Mouse (Mus musculus) kidney, adult 11 months (tissue): ENCODE results near the gene Adarb2.
"Not testable (repeated sequence)": the region's sequence is repeated elsewhere in the genome, so short reads cannot be mapped to it uniquely, and the experiment has no call there.

Experiments
- DNase-seq: peaks from one replicate; pipeline ENCODE4 v3.0.0; 2022

Gene Adarb2

GRCm38 (mm10) chr13:8590460-8590859 is 387.8 kb downstream of the Adarb2 start:
- DNase-seq = no peak

GRCm38 (mm10) chr13:8596977-8597646 is 394.4 kb downstream of the Adarb2 start:
- DNase-seq = no peak

DNA sequence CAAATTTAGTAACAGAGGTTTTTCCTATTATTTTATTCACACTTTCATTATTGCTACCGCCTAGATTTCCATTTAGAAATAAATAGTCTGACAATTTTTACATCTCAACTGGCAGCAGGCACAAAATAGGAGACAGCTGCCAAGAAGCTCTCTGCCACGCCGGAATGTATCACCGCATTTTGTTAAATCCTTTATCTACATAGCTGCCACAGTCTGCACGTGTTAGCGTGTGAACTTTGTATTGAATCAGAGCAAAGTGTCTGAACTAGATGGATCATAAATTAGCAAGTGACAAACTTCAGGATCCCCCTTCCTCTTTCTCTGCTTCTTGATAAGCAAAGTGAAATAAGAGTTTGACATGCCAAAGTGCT is 395.0 kb downstream of the Adarb2 start:
- DNase-seq = no peak

- DNase-seq = no peak
Observed at GRCm38 (mm10) chr13:8605645-8606044, 403.0 kb downstream of the Adarb2 start.

DNA sequence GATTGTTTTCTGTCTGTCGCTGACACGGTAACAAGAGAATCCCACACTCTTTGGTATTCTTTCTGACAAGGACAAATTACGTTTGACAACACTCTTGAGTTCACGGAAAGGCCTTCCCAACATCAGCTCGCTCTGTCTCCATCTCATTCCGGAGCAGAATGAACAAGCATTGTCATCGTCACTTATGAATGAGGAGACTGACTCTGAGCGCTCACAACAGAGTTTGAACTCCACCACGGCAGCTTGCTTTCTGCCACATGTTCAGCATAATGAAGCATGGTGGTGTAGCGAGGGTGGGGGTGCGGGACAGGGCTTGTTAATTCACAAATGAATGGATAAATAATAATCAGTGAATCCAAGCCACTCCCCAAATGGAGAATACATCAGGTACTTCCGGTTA is 405.4 kb downstream of the Adarb2 start:
- DNase-seq = no peak

DNA sequence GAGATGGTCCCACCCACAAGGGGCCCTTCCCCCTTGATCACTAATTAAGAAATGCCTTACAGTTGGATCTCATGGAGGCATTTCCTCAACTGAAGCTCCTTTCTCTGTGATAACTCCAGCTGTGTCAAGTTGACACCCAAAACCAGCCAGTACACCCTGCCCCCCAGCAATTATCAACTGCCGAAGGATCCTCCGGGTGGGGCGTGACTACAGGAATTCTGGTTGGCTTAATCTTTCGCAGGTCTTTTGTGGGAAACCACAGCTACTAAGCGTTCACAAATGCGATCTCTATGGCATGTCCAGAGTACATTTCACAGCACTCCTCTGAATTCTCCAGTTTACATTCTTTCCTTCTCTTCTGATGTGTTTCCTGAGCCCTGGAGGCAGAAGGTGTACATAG is 406.3 kb downstream of the Adarb2 start:
- not testable (repeated sequence) for DNase-seq

DNA sequence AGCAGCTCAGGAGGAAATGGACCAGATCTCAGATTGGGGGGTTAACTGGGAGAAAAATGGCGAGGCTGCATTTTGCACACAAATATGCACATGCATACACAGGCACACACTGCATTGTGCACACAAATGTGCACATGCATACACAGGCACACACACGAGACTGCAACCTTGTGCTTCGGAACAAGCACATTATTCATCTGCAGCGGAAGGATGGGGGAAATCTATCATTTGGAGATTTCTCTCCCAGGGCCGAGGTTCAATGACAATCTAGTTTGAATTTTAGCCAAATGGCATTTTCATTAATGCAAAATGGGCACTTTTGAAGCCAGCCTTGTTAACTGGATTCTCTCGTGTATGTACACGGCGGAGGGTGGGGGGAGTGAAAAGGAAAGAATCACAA is 408.3 kb downstream of the Adarb2 start:
- DNase-seq = no peak

DNA sequence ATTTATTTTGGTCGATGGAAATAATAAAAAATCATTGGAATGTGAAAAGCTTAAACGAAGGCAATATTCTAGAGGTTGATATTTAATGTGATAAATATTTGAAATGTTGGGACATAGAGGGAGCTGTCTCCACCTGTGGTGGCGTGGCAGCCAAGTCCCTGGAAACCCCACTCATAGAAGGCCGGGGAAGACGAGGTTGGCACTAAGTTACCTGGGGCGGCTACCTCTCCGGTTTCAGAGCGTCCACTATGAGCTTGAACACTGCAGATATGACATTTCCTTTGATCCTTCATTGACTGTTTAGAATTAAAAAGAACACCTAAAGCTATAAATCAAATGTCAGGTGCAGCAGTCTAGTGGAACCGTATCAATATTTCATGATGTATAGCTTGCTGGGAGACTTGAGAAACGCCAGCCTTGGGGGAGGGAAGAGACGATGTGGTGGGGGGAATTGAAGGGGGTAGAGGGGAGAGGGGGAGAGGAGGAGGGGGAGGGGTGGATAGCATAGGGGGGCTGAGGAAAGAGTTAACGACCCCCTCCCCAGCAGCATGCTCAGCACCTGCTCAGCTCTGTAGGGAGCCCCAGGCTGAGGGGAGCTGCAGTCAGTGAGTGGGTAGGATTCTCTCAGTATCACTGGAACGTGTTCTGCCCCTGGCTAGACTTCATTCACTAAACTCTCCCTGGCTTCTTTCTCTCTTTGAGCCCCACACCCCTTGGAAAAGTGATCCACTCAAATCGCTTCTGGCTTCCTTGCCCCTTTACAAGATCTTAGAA is 410.1 kb downstream of the Adarb2 start:
- DNase-seq = no peak

- no peak for DNase-seq
Observed at GRCm38 (mm10) chr13:8616685-8617084, 414.0 kb downstream of the Adarb2 start.

DNA sequence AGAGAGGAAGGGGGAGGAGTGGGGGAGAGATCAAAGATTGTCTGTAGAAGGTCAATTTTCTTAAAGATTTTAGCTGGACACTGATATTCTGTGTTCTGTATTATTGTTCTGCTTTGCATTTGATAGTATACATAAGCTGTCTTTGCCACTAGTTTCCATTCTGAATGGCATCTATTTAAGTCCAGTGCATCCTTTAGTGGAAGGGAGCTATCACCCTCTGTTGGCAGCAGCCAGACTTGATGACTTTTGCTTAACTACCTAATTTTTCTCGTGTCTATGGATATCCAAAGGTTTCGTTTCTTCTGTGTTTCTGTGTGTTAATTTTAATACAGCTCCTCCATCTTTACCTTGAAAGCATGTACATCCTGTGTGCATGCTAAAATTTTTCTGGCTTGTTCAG is 419.6 kb downstream of the Adarb2 start:
- no peak for DNase-seq

GRCm38 (mm10) chr13:8629565-8629964 is 426.9 kb downstream of the Adarb2 start:
- no peak for DNase-seq

- DNase-seq = no peak
Observed at GRCm38 (mm10) chr13:8631618-8632017, 429.0 kb downstream of the Adarb2 start.

DNA sequence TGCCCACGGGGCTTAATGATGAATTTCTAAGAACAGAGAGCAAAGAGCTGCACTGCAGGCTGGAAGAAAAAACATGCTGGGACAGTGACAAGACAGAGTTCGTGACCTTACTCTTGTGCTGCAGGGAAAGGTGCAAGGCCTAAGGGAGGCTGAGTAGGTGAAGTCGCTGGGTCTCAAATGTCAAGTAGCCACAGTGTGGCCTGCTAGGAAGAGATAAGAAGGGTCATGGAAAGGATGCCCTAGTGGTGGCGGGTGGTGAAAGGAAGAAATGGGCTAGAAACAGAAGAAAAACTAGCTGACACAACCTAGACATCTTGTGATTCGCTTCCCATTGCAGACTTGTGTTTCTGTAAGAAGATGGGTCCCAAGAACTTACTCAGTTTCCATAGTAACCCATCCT is 429.4 kb downstream of the Adarb2 start:
- DNase-seq = no peak

DNA sequence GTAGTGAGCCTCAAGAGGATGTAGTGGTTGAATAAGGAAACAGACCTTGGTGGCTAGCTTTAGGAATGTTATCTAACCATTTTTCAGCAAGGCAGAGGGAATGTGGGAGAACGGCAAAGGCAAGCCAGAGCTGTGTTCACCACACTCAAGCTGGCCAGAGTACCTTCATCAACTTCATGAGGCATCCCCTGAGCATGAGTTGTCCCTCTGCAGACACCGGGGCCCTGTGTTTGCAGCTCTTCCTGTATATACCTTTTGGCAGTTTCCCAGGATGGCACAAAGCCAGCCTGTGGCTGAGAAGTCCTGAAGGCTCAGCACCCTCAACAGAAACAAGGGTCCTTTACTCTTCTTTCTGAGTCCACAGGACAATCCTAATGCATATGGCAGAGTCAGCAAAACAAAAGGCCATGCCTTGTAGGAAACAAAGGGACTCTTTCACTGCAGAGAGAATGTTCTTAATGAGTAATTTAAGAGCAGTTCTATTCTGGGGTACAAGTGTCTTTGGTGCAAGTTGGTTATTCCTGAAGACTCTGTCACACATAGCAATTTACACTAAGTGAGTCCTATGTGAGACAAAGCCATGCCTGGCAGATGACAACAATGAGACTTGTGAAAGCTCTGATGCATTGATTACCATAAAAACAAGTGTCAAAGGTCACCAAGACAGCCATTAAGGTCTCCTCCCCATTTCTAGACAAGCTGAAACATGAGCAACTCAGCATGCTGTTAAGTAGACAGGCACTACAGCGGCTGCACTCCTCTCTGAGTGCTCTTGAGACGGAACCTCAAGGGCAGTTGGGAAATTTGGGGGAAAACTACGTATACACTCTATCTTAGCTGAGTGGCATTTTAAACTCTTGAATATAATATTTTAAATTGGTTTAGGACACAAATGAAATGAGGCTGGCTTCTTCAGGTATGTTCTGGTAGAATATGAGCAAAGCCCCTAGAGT is 431.0 kb downstream of the Adarb2 start:
- no peak for DNase-seq

DNA sequence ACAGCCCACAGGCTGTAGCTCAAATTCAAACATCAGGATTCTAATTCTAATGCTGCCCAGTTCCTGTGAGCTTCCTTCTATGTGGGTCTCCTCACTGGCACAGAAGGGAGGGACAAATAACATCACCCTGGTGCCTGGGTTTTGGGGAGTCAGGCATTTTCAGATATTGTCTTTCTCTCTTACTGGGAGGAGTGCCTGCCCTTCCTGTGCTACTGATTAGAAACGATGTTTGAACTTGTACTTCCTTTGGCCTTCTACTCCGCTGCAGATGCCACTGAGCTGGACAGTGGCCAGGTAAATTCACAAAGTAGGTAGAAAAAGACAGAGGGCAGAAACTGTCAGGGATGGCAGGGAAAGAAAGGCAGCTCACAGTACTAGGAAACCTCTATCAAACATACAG is 439.4 kb downstream of the Adarb2 start:
- DNase-seq = no peak

DNA sequence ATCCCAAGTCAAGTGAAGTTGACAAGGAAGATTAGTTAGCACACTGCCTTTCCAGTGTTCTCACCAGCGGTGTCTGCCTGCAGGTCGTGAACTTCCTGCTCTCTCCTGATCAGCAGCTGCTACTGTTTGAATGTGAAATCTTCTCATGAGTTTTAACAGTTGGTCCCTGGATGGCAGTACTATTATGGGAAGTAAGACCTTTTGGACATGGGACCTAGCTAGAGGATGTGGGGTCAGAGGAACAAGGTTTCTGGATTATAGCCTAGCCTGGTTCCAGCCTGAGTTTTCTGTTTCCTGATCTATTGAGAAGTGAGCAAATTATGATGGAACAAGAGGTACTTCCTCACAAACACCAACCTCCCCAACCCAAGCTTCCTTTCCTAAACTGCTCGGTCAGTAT is 441.3 kb downstream of the Adarb2 start:
- DNase-seq = no peak

GRCm38 (mm10) chr13:8644805-8645679 is 442.4 kb downstream of the Adarb2 start:
- no peak for DNase-seq

DNA sequence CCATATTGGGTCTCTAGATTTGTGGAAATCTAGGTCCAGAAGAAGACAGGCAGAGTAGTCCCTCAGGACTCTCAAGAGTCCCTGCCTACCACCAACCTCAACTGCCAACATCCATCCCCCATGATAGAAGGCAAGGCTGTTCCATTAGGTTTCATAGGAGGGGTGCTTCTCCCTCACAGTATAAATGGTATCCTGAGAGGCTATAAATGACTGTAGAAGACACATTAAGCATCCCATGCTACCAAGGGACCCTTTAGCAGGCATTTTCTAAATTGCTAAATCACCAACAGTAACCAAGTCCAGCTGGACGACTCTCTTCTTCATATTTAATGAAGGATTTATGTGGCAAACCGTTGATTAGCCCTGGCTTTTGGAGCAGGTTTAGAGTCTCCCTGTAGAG is 446.6 kb downstream of the Adarb2 start:
- DNase-seq = no peak

- no peak for DNase-seq
Observed at GRCm38 (mm10) chr13:8664615-8665240, 462.1 kb downstream of the Adarb2 start.

GRCm38 (mm10) chr13:8677174-8677573 is 474.5 kb downstream of the Adarb2 start:
- DNase-seq = no peak

DNA sequence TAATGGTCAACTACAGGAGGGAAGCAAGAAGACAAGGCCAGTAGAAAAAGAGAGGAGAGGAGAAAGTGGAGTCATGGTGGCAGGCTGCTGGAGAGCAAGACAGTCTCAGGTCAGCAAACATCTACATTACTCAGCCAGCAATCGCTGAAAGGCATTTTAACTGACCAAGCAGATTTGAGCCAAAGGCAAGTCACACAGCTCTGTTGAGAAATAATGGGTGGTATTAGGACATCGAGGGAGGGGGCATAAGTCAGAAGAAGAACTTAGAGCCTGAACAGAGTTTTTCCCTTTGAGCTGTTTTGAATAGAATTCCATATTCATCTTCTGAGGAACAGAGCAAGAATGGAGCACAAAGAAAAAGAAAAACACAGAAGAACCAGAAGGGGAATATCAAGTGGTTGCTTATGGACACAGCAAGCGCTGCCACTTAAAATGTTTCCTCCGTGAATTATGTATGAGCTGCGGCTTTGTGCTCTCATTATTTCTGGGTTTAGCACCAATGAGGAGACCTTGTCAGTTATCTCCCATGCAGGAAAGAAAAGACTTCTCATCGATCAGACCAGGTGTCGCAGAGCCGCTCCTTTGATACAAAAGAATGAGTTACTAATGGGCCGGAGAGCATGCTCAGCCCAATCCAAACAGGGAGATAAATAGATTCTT is 477.9 kb downstream of the Adarb2 start:
- no peak for DNase-seq
